In genomic region chr1:79675716-79676115, GRCm38 (mm10) we compare ENCODE assay signal across 17 mouse cellular contexts. TPM values are rescaled to one million over a fixed set of nuclear protein-coding genes. Genes with fewer than 3 reads are reported as not detected.
"Had no signal": no experiment of that assay in that cellular context is flagged by ENCODE, and none has a peak within 500 bp of the region (broad histone marks: within the 10 kb centered on the region; RNA-seq: fewer than 3 reads in every experiment).

No protein-coding gene starts in this region.

- H3K9me3 ChIP-seq: neural tube, embryonic 12.5 days; neural tube, embryonic 13.5 days; neural tube, embryonic 15.5 days; stomach, embryonic 15.5 days had no signal

- H3K4me2 ChIP-seq: neural tube, embryonic 12.5 days; neural tube, embryonic 13.5 days; neural tube, embryonic 15.5 days; stomach, embryonic 15.5 days had no signal

- H3K9ac ChIP-seq: neural tube, embryonic 12.5 days; neural tube, embryonic 13.5 days; neural tube, embryonic 15.5 days; stomach, embryonic 15.5 days had no signal

- H3K4me3 ChIP-seq: neural tube, embryonic 12.5 days; neural tube, embryonic 13.5 days; neural tube, embryonic 15.5 days; stomach, embryonic 15.5 days had no signal

- H3K27ac ChIP-seq: neural tube, embryonic 12.5 days; neural tube, embryonic 13.5 days; neural tube, embryonic 15.5 days; stomach, embryonic 15.5 days; stomach, postnatal 0 days had no signal

- DNase-seq: retina, postnatal 1 day; right cerebral cortex, adult 18-20 months; right cerebral cortex, postnatal 14 days; right cerebral cortex, postnatal 25 days; right cerebral cortex, postnatal 4 days; spleen, adult 18-20 months; thymus, adult 18-20 months; thymus, adult 2 months; thymus, postnatal 14 days; thymus, postnatal 25 days; thymus, postnatal 36 days; thymus, postnatal 4 days had no signal

- H3K36me3 ChIP-seq: neural tube, embryonic 12.5 days; neural tube, embryonic 13.5 days; neural tube, embryonic 15.5 days; stomach, embryonic 15.5 days had no signal

RNA-seq across cellular contexts. Expression of gene Ap1s3, which starts 3.9 kb away (rescaled TPM):
- polyA plus RNA-seq: neural tube, embryonic 12.5 days; neural tube, embryonic 13.5 days had no signal
